Mouse (Mus musculus): Measurements from ENCODE around the gene Oard1. TPM values are rescaled to one million over a fixed set of nuclear protein-coding genes. Genes with fewer than 3 reads are reported as not detected.
A peak's percentile ranks its signal among the peaks of the same experiment; 100 is the strongest.

Oard1 gene
- polyA plus RNA-seq, 1 experiment = 4.1 TPM

DNA sequence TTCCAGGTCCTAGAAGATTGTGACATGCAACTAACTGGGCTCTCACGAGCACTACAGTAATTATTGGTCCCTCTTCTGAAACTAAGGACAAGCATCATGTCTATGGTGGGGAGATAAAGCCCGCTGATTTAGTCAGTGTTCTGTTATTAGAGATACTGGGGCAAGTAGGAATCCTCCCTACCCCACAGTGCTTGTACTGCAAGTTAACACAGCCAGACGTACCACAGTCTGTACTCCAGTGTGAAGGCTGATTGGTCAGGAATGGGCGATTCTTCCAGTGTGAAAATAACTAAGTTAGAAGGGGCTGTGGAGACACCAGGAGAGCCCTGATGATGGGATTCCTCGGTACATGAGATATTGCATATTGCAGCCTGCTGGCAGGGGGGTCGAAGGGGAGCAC, 7.7 kb downstream of the Oard1 start:
- peak overlapping the region; percentile 86 for H3K27ac ChIP-seq (ENCODE audit: insufficient read depth, low read depth, low read length)
- no peak overlapping the region for H3K4me3 ChIP-seq (ENCODE audit: low read depth, low read length)
- 48% methylated on average over 6 of the region's 6 CpGs for WGBS
- H3K27me3 ChIP-seq (ENCODE audit: control insufficient read depth, insufficient read depth, low read length) = no peaks in the 10 kb centered on the region
- H3K36me3 ChIP-seq (ENCODE audit: control insufficient read depth, insufficient read depth, low read length) = peaks cover 31% of the 10 kb centered on the region
- TF ChIP-seq CTCF (IDR thresholded peaks at IDR 0.05; ENCODE audit: extremely low read depth, insufficient read length, insufficient replicate concordance, low read depth, low read length) = no peak
- TF ChIP-seq POLR2A (IDR thresholded peaks at IDR 0.05; ENCODE audit: low read depth, low read length) = no peak
- peaks cover 16% of the 10 kb centered on the region; the same call in 1 of the 2 replicates for H3K4me1 ChIP-seq (ENCODE audit: control insufficient read depth, insufficient read depth, insufficient read length, low read length)

DNA sequence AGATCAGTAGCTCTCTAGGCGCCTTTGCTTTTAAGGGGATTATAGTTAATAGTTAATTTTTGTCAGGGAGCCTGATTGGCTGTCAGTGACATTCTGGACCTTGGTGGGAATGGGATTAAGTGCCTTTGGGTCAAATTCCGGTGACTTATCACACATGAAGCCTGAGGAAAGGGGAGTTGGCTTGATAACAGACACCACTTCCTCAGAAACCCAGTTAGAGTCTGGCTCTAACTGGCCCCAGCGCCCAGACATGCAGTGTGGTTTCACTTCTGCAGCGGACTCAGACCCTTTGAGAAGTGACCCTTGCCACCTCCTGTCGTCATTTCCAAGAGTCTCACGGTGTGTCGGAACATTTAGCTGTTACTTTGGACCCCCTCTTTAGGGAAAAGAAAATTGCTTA, 8.4 kb downstream of the Oard1 start:
- Histone ChIP-seq H3K27me3 (ENCODE audit: control insufficient read depth, insufficient read depth, low read length) (no peaks in the 10 kb centered on the region), H3K36me3 (ENCODE audit: control insufficient read depth, insufficient read depth, low read length) (peaks cover 27% of the 10 kb centered on the region), H3K4me3 (ENCODE audit: low read depth, low read length) (peak overlapping the region; percentile 22), H3K27ac (ENCODE audit: insufficient read depth, low read depth, low read length) (peak overlapping the region; percentile 97), H3K4me1 (ENCODE audit: control insufficient read depth, insufficient read depth, insufficient read length, low read length) (peaks cover 16% of the 10 kb centered on the region; the same call in 1 of the 2 replicates)
- 17% methylated on average over 7 of the region's 7 CpGs for WGBS
- TF ChIP-seq POLR2A (IDR thresholded peaks at IDR 0.05; ENCODE audit: low read depth, low read length) (no peak), CTCF (IDR thresholded peaks at IDR 0.05; ENCODE audit: extremely low read depth, insufficient read length, insufficient replicate concordance, low read depth, low read length) (no peak)

DNA sequence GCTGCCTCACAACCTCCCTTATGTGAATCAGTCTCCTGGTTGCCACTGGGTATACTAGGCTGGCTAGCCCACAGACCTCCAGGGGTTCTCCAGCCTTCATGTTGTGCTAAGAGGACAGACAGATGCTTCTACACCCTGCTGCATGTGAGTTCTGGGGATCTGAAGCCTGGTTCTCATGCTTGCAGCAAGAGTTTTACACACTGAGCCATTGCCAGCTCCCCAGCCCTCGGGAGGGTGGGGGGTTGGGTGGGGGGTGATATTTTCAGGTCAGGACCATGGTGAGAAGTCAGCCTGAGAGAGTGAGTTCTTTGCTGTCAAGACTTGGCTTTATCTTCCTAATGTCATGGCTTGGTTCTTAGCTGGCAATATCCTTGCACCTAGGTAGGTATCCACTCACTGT, 9.0 kb downstream of the Oard1 start:
- TF ChIP-seq POLR2A (IDR thresholded peaks at IDR 0.05; ENCODE audit: low read depth, low read length) (no peak), CTCF (IDR thresholded peaks at IDR 0.05; ENCODE audit: extremely low read depth, insufficient read length, insufficient replicate concordance, low read depth, low read length) (no peak)
- Histone ChIP-seq H3K4me1 (ENCODE audit: control insufficient read depth, insufficient read depth, insufficient read length, low read length) (peaks cover 16% of the 10 kb centered on the region; the same call in 1 of the 2 replicates), H3K27ac (ENCODE audit: insufficient read depth, low read depth, low read length) (peak overlapping the region; percentile 97), H3K27me3 (ENCODE audit: control insufficient read depth, insufficient read depth, low read length) (no peaks in the 10 kb centered on the region), H3K4me3 (ENCODE audit: low read depth, low read length) (no peak overlapping the region), H3K36me3 (ENCODE audit: control insufficient read depth, insufficient read depth, low read length) (peaks cover 24% of the 10 kb centered on the region)
- WGBS = 43% methylated on average over 1 of the region's 1 CpGs

DNA sequence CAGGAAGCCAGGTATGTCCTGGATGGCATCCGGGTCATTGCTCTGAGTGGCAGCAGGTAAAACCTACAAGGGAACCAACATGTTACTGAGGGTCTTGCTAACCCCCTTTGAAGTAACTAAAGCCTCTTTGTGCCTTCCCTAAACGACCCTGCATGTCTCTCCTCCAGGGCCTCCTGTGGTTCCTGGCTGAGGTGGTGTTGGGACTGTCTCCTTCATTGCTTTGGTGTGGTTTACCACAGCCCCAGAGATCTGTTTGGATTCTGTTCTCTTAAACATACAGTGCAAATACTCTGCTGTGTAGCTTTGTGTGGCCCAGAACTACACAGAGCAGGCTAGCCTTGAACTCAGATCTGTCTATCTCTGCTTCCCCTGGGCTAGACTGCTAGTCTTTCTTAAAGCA, 9.8 kb downstream of the Oard1 start:
- Histone ChIP-seq H3K4me1 (ENCODE audit: control insufficient read depth, insufficient read depth, insufficient read length, low read length) (peaks cover 16% of the 10 kb centered on the region; the same call in 1 of the 2 replicates), H3K36me3 (ENCODE audit: control insufficient read depth, insufficient read depth, low read length) (peaks cover 20% of the 10 kb centered on the region), H3K4me3 (ENCODE audit: low read depth, low read length) (no peak overlapping the region), H3K27me3 (ENCODE audit: control insufficient read depth, insufficient read depth, low read length) (no peaks in the 10 kb centered on the region), H3K27ac (ENCODE audit: insufficient read depth, low read depth, low read length) (no peak overlapping the region)
- TF ChIP-seq CTCF (IDR thresholded peaks at IDR 0.05; ENCODE audit: extremely low read depth, insufficient read length, insufficient replicate concordance, low read depth, low read length) = no peak
- no peak for TF ChIP-seq POLR2A (IDR thresholded peaks at IDR 0.05; ENCODE audit: low read depth, low read length)
- WGBS = 65% methylated on average over 2 of the region's 2 CpGs

DNA sequence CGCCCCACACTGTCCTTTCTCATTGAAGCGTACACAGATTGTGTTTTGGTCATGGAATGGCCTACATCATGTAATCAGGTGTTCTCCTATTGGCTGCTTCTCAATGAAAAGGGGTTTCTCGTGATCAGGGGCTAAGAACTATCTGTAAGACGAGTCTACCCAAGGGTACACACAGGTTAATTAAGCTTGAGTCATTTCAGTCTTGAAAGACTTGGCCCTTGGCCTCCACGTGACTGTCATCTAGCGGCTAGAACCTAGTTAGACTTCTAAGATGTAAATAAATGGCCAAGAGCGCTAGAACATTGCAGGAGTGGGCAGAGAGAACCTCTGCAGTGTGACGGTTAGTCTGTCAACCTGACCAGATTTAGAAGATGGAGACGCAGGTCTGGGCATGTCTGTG, 14.4 kb downstream of the Oard1 start:
- TF ChIP-seq POLR2A (IDR thresholded peaks at IDR 0.05; ENCODE audit: low read depth, low read length) (no peak), CTCF (IDR thresholded peaks at IDR 0.05; ENCODE audit: extremely low read depth, insufficient read length, insufficient replicate concordance, low read depth, low read length) (no peak)
- Histone ChIP-seq H3K27me3 (ENCODE audit: control insufficient read depth, insufficient read depth, low read length) (no peaks in the 10 kb centered on the region), H3K4me3 (ENCODE audit: low read depth, low read length) (no peak overlapping the region), H3K27ac (ENCODE audit: insufficient read depth, low read depth, low read length) (no peak overlapping the region), H3K4me1 (ENCODE audit: control insufficient read depth, insufficient read depth, insufficient read length, low read length) (peaks cover 32% of the 10 kb centered on the region), H3K36me3 (ENCODE audit: control insufficient read depth, insufficient read depth, low read length) (no peaks in the 10 kb centered on the region)
- 82% methylated on average over 9 of the region's 9 CpGs for WGBS

DNA sequence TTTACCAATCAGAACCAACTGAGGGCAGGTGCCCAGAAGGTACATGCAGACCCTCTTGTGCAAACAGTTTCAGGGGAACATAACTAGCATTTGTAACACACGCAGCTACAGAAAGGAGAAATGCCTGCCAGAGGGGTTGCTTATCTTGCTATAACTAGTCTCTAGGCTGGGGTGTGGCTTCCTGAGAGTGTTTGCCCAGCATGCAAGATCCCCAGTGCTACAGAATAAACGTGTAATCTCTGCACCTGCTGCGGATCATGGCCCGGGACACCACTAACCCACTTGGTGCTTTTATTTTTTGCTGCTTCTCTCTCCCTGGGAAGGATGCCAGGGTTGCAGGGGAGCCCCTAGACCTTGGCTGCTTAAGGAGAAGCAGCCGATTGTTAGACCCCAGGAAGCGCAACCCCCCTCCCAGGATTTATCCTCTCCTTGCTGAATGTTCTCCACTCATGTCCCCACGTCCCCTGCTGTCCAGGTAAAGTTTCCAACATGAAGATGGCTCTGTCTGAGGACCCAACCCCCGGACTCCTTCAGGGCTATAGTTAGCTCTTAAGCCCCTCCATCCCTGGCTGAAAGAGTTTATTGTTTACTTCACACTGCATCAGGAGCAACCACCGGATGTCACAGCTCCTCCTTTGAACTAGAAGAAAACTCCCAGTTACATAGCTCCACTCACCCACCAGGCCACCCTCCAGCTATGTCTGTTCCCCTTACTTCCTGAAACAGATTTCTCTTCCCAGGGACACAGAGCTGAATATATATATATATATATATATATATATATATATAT, 16.2 kb downstream of the Oard1 start:
- H3K27ac ChIP-seq (ENCODE audit: insufficient read depth, low read depth, low read length) = peak overlapping the region; percentile 42
- H3K36me3 ChIP-seq (ENCODE audit: control insufficient read depth, insufficient read depth, low read length) = no peaks in the 10 kb centered on the region
- no peak overlapping the region for H3K4me3 ChIP-seq (ENCODE audit: low read depth, low read length)
- 8% methylated on average over 9 of the region's 9 CpGs for WGBS
- TF ChIP-seq POLR2A (IDR thresholded peaks at IDR 0.05; ENCODE audit: low read depth, low read length) = no peak
- no peak for TF ChIP-seq CTCF (IDR thresholded peaks at IDR 0.05; ENCODE audit: extremely low read depth, insufficient read length, insufficient replicate concordance, low read depth, low read length)
- peaks cover 36% of the 10 kb centered on the region for H3K4me1 ChIP-seq (ENCODE audit: control insufficient read depth, insufficient read depth, insufficient read length, low read length)
- H3K27me3 ChIP-seq (ENCODE audit: control insufficient read depth, insufficient read depth, low read length) = no peaks in the 10 kb centered on the region

DNA sequence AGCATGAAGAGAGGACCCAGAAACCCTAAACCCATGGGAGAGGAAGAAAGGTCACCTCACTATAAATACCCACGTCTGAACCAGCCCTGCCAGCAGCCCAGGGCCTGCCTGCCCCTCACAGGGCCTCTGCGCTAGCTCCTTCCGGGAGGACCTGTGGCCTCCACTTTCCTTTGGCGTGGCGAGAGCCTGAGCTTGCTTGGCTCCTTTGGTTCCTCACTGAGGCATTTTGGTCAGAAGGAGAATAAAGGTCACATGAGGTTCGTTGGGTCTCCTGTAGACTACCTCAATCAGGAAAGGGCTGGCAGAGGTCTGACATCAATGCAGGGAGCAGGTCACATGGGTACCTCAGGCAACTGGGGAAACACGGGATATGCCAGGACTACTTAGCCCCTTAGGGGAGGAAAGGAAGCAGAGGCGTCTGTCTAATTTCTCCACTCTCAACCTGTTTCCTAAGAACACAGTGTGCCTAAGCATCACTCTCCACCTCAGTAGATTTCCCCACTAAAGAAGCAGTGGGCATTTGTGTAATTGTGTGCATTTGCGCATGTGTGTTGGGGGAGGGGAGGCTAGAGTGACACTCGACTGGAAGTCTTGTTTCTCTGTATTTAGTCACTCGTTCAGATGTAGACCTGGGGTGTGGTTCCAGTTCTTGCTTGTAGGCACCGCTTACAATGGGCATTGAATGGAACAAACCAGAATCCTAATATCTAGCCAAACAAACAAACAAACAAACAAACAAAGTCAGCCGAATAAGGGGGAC, 17.4 kb downstream of the Oard1 start:
- Histone ChIP-seq H3K4me1 (ENCODE audit: control insufficient read depth, insufficient read depth, insufficient read length, low read length) (peaks cover 42% of the 10 kb centered on the region), H3K36me3 (ENCODE audit: control insufficient read depth, insufficient read depth, low read length) (no peaks in the 10 kb centered on the region), H3K27ac (ENCODE audit: insufficient read depth, low read depth, low read length) (peak overlapping the region; percentile 23; the same call in 1 of the 2 replicates), H3K4me3 (ENCODE audit: low read depth, low read length) (no peak overlapping the region), H3K27me3 (ENCODE audit: control insufficient read depth, insufficient read depth, low read length) (no peaks in the 10 kb centered on the region)
- TF ChIP-seq CTCF (IDR thresholded peaks at IDR 0.05; ENCODE audit: extremely low read depth, insufficient read length, insufficient replicate concordance, low read depth, low read length) = no peak
- TF ChIP-seq POLR2A (IDR thresholded peaks at IDR 0.05; ENCODE audit: low read depth, low read length) = no peak
- WGBS = 55% methylated on average over 13 of the region's 13 CpGs

All from small intestine, adult 2 months (tissue).